Mouse (Mus musculus): ENCODE measurements around the gene Olfm2. TPM values are rescaled to one million over a fixed set of nuclear protein-coding genes. Genes with fewer than 3 reads are reported as not detected.
A peak's percentile ranks its signal among the peaks of the same experiment; 100 is the strongest.

The Olfm2 gene
- polyA plus RNA-seq, 1 experiment from 2014 or later: 64.4 TPM

DNA sequence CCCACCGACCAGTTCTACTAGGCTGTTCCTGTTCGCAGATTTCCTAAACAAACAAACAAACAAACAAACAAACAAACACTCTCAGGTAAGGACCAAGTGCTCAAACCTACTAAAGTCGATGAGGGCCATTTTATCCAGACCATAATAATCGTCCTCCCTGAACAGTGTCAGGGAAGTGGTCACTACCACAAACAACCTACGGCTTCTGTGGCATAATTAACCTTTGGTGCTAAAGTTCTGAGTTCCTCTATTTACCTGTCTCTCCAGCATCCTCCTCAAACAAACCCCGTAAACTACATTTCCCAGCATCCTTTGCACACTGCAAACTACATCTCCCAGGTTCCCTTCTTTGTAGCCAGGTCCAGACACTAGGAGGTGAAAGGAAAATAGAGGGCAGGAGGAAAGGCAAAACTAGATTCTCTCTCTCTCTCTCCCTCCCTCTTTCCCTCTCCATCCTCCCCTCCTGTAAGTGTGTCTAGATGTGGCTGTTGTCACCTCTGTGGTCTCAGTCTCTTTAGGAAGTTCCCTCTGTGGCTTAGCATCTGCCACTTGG lies 5.4 kb upstream of the Olfm2 start:
- Histone ChIP-seq H3K9me3 (ENCODE audit: control insufficient read depth, low read length) (no peaks in the 10 kb centered on the region), H3K36me3 (ENCODE audit: control insufficient read depth, insufficient read depth, low read length) (no peaks in the 10 kb centered on the region), H3K4me3 (ENCODE audit: low read depth, low read length) (no peak overlapping the region), H3K4me1 (replicated peaks; ENCODE audit: control insufficient read depth, insufficient read depth, low read length) (0 out of 2 replicates have a peak, but pooled peaks cover 8% of the 10 kb centered on the region), H3K27me3 (ENCODE audit: control insufficient read depth, insufficient read depth, low read length) (no peaks in the 10 kb centered on the region), H3K27ac (ENCODE audit: low read depth, low read length) (no peak overlapping the region), H3K9ac (ENCODE audit: low read depth, low read length) (no peak overlapping the region), H3K4me2 (replicated peaks; ENCODE audit: low read depth, low read length) (no peak overlapping the region)
- WGBS: 52% methylated on average over 6 of the region's 6 CpGs
- ATAC-seq (ENCODE audit: low FRiP score): 0 out of 2 replicates have a peak, but pooled peaks have one; percentile 10
- DNase-seq (ENCODE audit: low spot score): peak; percentile 62

DNA sequence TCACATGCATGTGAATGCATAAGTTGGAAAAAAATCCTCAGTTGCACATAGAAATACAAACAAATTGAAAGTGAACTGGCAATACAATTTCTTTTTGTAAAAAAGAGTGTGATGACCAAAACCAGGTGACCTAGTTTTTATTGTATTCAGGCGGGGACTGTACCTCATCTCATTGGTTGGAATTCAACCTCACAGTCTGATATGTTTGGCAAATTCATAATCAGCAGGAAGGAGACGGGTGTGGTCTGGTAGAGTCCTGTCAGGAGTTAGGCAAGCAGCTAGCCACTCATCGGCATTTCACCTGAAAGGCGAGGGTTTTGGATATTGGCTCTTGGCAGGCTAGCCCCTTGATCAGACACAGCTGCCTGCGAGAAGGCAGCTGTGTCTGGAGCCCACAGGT lies 3.1 kb upstream of the Olfm2 start:
- Histone ChIP-seq H3K4me2 (replicated peaks; ENCODE audit: low read depth, low read length) (no peak overlapping the region), H3K36me3 (ENCODE audit: control insufficient read depth, insufficient read depth, low read length) (no peaks in the 10 kb centered on the region), H3K27ac (ENCODE audit: low read depth, low read length) (no peak overlapping the region), H3K9ac (ENCODE audit: low read depth, low read length) (no peak overlapping the region), H3K9me3 (ENCODE audit: control insufficient read depth, low read length) (no peaks in the 10 kb centered on the region; the same call in 1 of the 2 replicates), H3K4me3 (ENCODE audit: low read depth, low read length) (no peak overlapping the region), H3K27me3 (ENCODE audit: control insufficient read depth, insufficient read depth, low read length) (peaks cover 16% of the 10 kb centered on the region), H3K4me1 (replicated peaks; ENCODE audit: control insufficient read depth, insufficient read depth, low read length) (peaks cover 14% of the 10 kb centered on the region; the same call in 1 of the 2 replicates)
- DNase-seq (ENCODE audit: low spot score) (no peak), ATAC-seq (ENCODE audit: low FRiP score) (no peak)
- WGBS: 82% methylated on average over 5 of the region's 5 CpGs

GRCm38 (mm10) chr9:20748540-20748939 lies 2.4 kb upstream of the Olfm2 start:
- H3K27ac ChIP-seq (ENCODE audit: low read depth, low read length): no peak overlapping the region

DNA sequence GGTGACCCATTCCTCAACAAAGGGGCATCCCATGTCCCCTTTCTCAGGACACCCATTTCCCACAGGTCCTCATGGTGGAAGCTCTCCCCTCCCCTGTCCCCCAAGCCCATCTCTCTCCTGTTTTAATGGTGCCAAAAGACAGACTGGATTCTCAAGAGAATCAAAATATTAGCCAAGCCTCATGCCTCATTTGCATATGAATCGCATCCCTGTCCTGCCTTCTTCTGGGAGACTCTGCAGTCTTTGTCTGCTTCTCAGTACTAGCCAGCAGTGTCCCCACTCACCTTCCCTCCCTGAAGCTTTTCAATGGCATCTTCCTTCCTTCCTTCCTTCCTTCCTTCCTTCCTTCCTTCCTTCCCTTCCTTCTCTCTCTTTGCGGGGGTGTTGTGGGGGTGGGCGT lies 1.5 kb upstream of the Olfm2 start:
- Histone ChIP-seq H3K4me3 (ENCODE audit: low read depth, low read length) (no peak overlapping the region), H3K4me1 (replicated peaks; ENCODE audit: control insufficient read depth, insufficient read depth, low read length) (peaks cover 14% of the 10 kb centered on the region; the same call in 1 of the 2 replicates), H3K27ac (ENCODE audit: low read depth, low read length) (peak overlapping the region; percentile 2; the same call in 1 of the 2 replicates), H3K9ac (ENCODE audit: low read depth, low read length) (no peak overlapping the region), H3K9me3 (ENCODE audit: control insufficient read depth, low read length) (no peaks in the 10 kb centered on the region; the same call in 1 of the 2 replicates), H3K4me2 (replicated peaks; ENCODE audit: low read depth, low read length) (no peak overlapping the region), H3K27me3 (ENCODE audit: control insufficient read depth, insufficient read depth, low read length) (peaks cover 19% of the 10 kb centered on the region), H3K36me3 (ENCODE audit: control insufficient read depth, insufficient read depth, low read length) (no peaks in the 10 kb centered on the region)
- 11% methylated on average over 3 of the region's 3 CpGs for WGBS
- ATAC-seq (ENCODE audit: low FRiP score) (no peak), DNase-seq (ENCODE audit: low spot score) (peak; percentile 43)

More at GRCm38 (mm10) chr9:20748540-20748939, 2.4 kb upstream of the Olfm2 start:
- Histone ChIP-seq H3K9me3 (ENCODE audit: control insufficient read depth, low read length) (no peaks in the 10 kb centered on the region; the same call in 1 of the 2 replicates), H3K4me1 (replicated peaks; ENCODE audit: control insufficient read depth, insufficient read depth, low read length) (peaks cover 14% of the 10 kb centered on the region; the same call in 1 of the 2 replicates), H3K4me2 (replicated peaks; ENCODE audit: low read depth, low read length) (no peak overlapping the region), H3K4me3 (ENCODE audit: low read depth, low read length) (no peak overlapping the region), H3K9ac (ENCODE audit: low read depth, low read length) (no peak overlapping the region), H3K36me3 (ENCODE audit: control insufficient read depth, insufficient read depth, low read length) (no peaks in the 10 kb centered on the region), H3K27me3 (ENCODE audit: control insufficient read depth, insufficient read depth, low read length) (peaks cover 19% of the 10 kb centered on the region)
- DNase-seq (ENCODE audit: low spot score): no peak
- ATAC-seq (ENCODE audit: low FRiP score): no peak
- WGBS: 80% methylated on average over 3 of the region's 3 CpGs

DNA sequence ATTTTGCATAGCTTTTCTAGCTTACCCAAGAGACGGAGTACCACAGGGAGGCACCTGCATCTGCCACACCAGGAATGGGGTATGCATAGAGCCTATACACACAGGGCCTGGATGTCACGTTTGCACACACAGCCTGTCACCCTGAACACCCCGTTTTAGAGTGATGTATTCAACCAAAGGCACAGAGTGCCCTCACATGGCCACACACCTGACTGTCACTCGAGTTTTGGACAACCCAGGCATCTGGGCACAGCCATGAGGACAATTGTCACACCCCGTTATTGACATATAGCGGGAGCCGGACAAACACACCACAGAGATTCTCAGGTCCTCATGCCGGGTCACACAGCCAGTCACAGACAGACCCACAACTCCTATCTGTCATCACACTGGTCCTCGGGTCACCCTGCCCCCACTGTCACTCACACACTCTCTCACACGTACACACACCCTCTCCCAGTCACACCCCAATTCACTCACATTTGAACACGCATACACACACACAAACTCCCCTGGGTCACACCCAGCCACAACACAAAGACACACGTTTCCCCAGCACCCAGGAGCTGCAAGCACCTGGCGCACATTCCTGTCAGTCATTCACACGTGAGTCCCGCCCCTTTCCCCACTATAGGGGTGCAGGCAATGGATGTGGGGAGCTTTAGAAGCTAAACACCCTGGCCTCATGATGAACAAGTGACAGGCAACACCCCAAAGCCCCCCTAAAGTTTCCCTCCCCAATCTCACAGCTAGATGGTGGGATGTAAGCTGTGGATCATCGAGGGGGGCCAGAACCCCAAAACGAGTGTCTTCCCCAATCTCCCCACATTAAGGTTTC lies 801 bp downstream of the Olfm2 start:
- Histone ChIP-seq H3K4me2 (replicated peaks; ENCODE audit: low read depth, low read length) (peak overlapping the region; percentile 91), H3K27ac (ENCODE audit: low read depth, low read length) (0 out of 2 replicates have a peak overlapping the region, but pooled peaks have one; percentile 33), H3K9ac (ENCODE audit: low read depth, low read length) (peak overlapping the region; percentile 75), H3K9me3 (ENCODE audit: control insufficient read depth, low read length) (no peaks in the 10 kb centered on the region; the same call in 1 of the 2 replicates), H3K27me3 (ENCODE audit: control insufficient read depth, insufficient read depth, low read length) (peaks cover 19% of the 10 kb centered on the region), H3K4me1 (replicated peaks; ENCODE audit: control insufficient read depth, insufficient read depth, low read length) (peaks cover 14% of the 10 kb centered on the region; the same call in 1 of the 2 replicates), H3K4me3 (ENCODE audit: low read depth, low read length) (peak overlapping the region; percentile 50), H3K36me3 (ENCODE audit: control insufficient read depth, insufficient read depth, low read length) (no peaks in the 10 kb centered on the region)
- WGBS: 10% methylated on average over 17 of the region's 17 CpGs
- DNase-seq (ENCODE audit: low spot score) (no peak), ATAC-seq (ENCODE audit: low FRiP score) (peak; percentile 8; the same call in 1 of the 2 replicates)

GRCm38 (mm10) chr9:20743946-20744738 lies 2.0 kb downstream of the Olfm2 start:
- H3K36me3 ChIP-seq (ENCODE audit: control insufficient read depth, insufficient read depth, low read length): no peaks in the 10 kb centered on the region
- peaks cover 14% of the 10 kb centered on the region; the same call in 1 of the 2 replicates for H3K4me1 ChIP-seq (replicated peaks; ENCODE audit: control insufficient read depth, insufficient read depth, low read length)
- no peak overlapping the region for H3K27ac ChIP-seq (ENCODE audit: low read depth, low read length)
- no peak overlapping the region for H3K9ac ChIP-seq (ENCODE audit: low read depth, low read length)
- WGBS: 10% methylated on average over 22 of the region's 22 CpGs
- no peak for ATAC-seq (ENCODE audit: low FRiP score)
- peak; percentile 66 for DNase-seq (ENCODE audit: low spot score)
- H3K4me2 ChIP-seq (replicated peaks; ENCODE audit: low read depth, low read length): no peak overlapping the region
- H3K9me3 ChIP-seq (ENCODE audit: control insufficient read depth, low read length): no peaks in the 10 kb centered on the region; the same call in 1 of the 2 replicates
- peaks cover 19% of the 10 kb centered on the region for H3K27me3 ChIP-seq (ENCODE audit: control insufficient read depth, insufficient read depth, low read length)
- no peak overlapping the region for H3K4me3 ChIP-seq (ENCODE audit: low read depth, low read length)

DNA sequence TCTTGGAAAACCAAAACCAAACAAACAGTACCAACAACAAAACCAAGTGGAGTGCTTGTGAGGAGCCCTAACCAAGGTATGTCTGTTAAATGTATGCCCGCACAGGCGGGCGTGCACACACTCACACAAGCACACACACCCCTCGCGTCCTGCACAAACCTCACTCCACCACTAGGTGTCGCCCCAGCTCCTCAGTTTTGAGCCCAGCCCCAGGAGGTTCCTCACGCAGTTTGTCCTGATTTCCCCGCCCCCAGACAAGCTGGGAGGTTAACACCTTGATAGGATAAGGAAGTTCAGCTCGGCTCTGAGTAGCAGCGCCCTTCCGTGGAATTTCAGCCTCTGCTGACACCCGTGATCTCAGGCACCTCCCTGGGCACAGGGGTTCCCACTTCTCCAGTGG lies 5.7 kb downstream of the Olfm2 start:
- 0 out of 2 replicates have a peak, but pooled peaks cover 6% of the 10 kb centered on the region for H3K4me1 ChIP-seq (replicated peaks; ENCODE audit: control insufficient read depth, insufficient read depth, low read length)
- H3K4me3 ChIP-seq (ENCODE audit: low read depth, low read length): no peak overlapping the region
- H3K36me3 ChIP-seq (ENCODE audit: control insufficient read depth, insufficient read depth, low read length): no peaks in the 10 kb centered on the region
- 0 out of 2 replicates have a peak overlapping the region, but pooled peaks have one; percentile 15 for H3K4me2 ChIP-seq (replicated peaks; ENCODE audit: low read depth, low read length)
- 5% methylated on average over 12 of the region's 12 CpGs for WGBS
- peaks cover 15% of the 10 kb centered on the region for H3K27me3 ChIP-seq (ENCODE audit: control insufficient read depth, insufficient read depth, low read length)
- no peak overlapping the region for H3K27ac ChIP-seq (ENCODE audit: low read depth, low read length)
- no peak overlapping the region for H3K9ac ChIP-seq (ENCODE audit: low read depth, low read length)
- ATAC-seq (ENCODE audit: low FRiP score) (peak; percentile 36; the same call in 1 of the 2 replicates), DNase-seq (ENCODE audit: low spot score) (peak; percentile 89)
- H3K9me3 ChIP-seq (ENCODE audit: control insufficient read depth, low read length): no peaks in the 10 kb centered on the region; the same call in 1 of the 2 replicates

GRCm38 (mm10) chr9:20738251-20738999 lies 7.7 kb downstream of the Olfm2 start:
- H3K36me3 ChIP-seq (ENCODE audit: control insufficient read depth, insufficient read depth, low read length): no peaks in the 10 kb centered on the region
- H3K27ac ChIP-seq (ENCODE audit: low read depth, low read length): no peak overlapping the region
- H3K27me3 ChIP-seq (ENCODE audit: control insufficient read depth, insufficient read depth, low read length): no peaks in the 10 kb centered on the region
- H3K4me3 ChIP-seq (ENCODE audit: low read depth, low read length): no peak overlapping the region
- WGBS: 49% methylated on average over 8 of the region's 8 CpGs
- no peak overlapping the region for H3K4me2 ChIP-seq (replicated peaks; ENCODE audit: low read depth, low read length)
- ATAC-seq (ENCODE audit: low FRiP score): no peak
- no peaks in the 10 kb centered on the region for H3K4me1 ChIP-seq (replicated peaks; ENCODE audit: control insufficient read depth, insufficient read depth, low read length)
- H3K9me3 ChIP-seq (ENCODE audit: control insufficient read depth, low read length): no peaks in the 10 kb centered on the region
- no peak overlapping the region for H3K9ac ChIP-seq (ENCODE audit: low read depth, low read length)
- peak; percentile 39 for DNase-seq (ENCODE audit: low spot score)
